Mouse (Mus musculus): Measurements from ENCODE around the gene Cyyr1.

DNA sequence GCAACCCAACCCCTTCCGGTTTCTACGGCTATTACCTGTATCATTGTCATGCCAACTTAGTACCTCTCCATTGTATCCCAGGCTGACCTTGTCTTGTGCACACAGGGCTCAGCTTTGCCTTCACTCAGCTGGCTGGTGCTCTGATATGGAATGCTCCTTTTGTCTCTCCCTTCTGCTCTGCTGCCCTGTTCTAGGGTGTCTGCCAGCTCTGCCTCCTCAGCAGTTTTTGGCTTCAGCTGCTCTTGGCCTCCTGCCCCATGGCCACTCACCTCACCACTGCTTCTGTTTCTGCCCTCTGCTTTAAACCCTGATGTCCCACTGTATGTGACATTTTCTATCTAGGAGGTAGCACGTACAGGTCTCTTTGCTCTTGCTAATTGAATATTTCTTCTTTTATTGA is 137.8 kb downstream of the Cyyr1 start:
- TF ChIP-seq GATA1 (IDR thresholded peaks at IDR 0.05; ENCODE audit: low read length) (no peak), TAL1 (IDR thresholded peaks at IDR 0.05; ENCODE audit: low read length) (no peak)
